Mouse (Mus musculus) stomach, embryonic 15.5 days (tissue): ENCODE results near the gene Eaf1. TPM values are rescaled to one million over a fixed set of nuclear protein-coding genes. Genes with fewer than 3 reads are reported as not detected.
A peak's percentile ranks its signal among the peaks of the same experiment; 100 is the strongest.
"Not testable (repeated sequence)": the region's sequence is repeated elsewhere in the genome, so short reads cannot be mapped to it uniquely, and the experiment has no call there.

Experiments used
- ATAC-seq: fragments of 200-750 bp; cut with Nextera tagmentation; 2 replicates; pipeline ENCODE4 v1.8.0; 2017; ENCODE audit warnings: low read depth, moderate number of reproducible peaks, moderate TSS enrichment; ENCODE audit not compliant: insufficient read depth, low FRiP score
- H3K27ac ChIP-seq: fragments of 300-500 bp; sonication (generic); 2 replicates; pipeline ENCODE4 v1.5.1; 2015; ENCODE audit warnings: mild to moderate bottlenecking, inconsistent platforms
- H3K27me3 ChIP-seq: fragments of 300-500 bp; sonication (generic); replicated peaks from 2 replicates; pipeline ENCODE4 v1.6.1; 2015; ENCODE audit warnings: inconsistent platforms
- H3K36me3 ChIP-seq: fragments of 300-500 bp; sonication (generic); 2 replicates; pipeline ENCODE4 v1.6.1; 2015; ENCODE audit warnings: inconsistent platforms
- H3K4me1 ChIP-seq: fragments of 300-500 bp; sonication (generic); 2 replicates; pipeline ENCODE4 v1.6.1; 2015; ENCODE audit warnings: inconsistent platforms
- H3K4me2 ChIP-seq: fragments of 300-500 bp; sonication (generic); 2 replicates; pipeline ENCODE4 v1.6.1; 2015; ENCODE audit warnings: mild to moderate bottlenecking, inconsistent platforms
- H3K4me3 ChIP-seq: fragments of 300-500 bp; sonication (generic); replicated peaks from 2 replicates; pipeline ENCODE4 v1.5.1; 2015; ENCODE audit warnings: inconsistent platforms
- H3K9ac ChIP-seq: fragments of 300-500 bp; sonication (generic); 2 replicates; pipeline ENCODE4 v1.6.1; 2015; ENCODE audit warnings: inconsistent platforms
- H3K9me3 ChIP-seq: fragments of 300-500 bp; sonication (generic); 2 replicates; pipeline ENCODE4 v1.6.1; 2016; ENCODE audit warnings: inconsistent platforms
- WGBS: fragments of 180-500 bp; shearing (Covaris S2); methylation state at CpG from one replicate; pipeline ENCODE4 v1.1.7; 2015; 5-methylcytosine and 5-hydroxymethylcytosine counted together
- polyA plus RNA-seq: library from polyadenylated mRNA; unstranded; fragments of >200 nt; fragmentation: Nextera tagmentation; extraction: Ambion mirVana; gene quantifications from 2 replicates; pipeline ENCODE4 v1.2.1, GENCODE M21; 2015

Gene Eaf1
- polyA plus RNA-seq: 21.6 and 22.4 TPM in 2 replicates

GRCm38 (mm10) chr14:31494349-31494974 is at the start of gene Eaf1:
Gene Eaf1 (plus strand): TSS chr14:31494399.
- peak; percentile 48; the same call in 1 of the 2 replicates for ATAC-seq
- Histone ChIP-seq H3K9me3 (no peaks in the 10 kb centered on the region), H3K4me3 (peak within 1 kb of the TSS; percentile 93), H3K4me1 (peaks cover 16% of the 10 kb centered on the region), H3K4me2 (peak within 1 kb of the TSS; percentile 81), H3K36me3 (peaks cover 19% of the 10 kb centered on the region), H3K27me3 (no peaks in the 10 kb centered on the region), H3K9ac (peak within 1 kb of the TSS; percentile 88), H3K27ac (peak within 1 kb of the TSS; percentile 92)
- WGBS: under 1% methylated on average over 37 of the region's 37 CpGs

GRCm38 (mm10) chr14:31448994-31449393 is 45.2 kb upstream of the Eaf1 start:
- H3K9me3 ChIP-seq: no peaks in the 10 kb centered on the region
- H3K27ac ChIP-seq: no peak overlapping the region
- H3K36me3 ChIP-seq: no peaks in the 10 kb centered on the region
- H3K9ac ChIP-seq: no peak overlapping the region
- no peaks in the 10 kb centered on the region for H3K27me3 ChIP-seq
- no peak overlapping the region for H3K4me2 ChIP-seq
- H3K4me1 ChIP-seq: no peaks in the 10 kb centered on the region
- ATAC-seq: no peak
- no peak overlapping the region for H3K4me3 ChIP-seq
- WGBS: 41% methylated on average over 5 of the region's 5 CpGs

- not testable (repeated sequence) for H3K9ac ChIP-seq, H3K27ac ChIP-seq, H3K4me1 ChIP-seq, ATAC-seq, H3K9me3 ChIP-seq, H3K27me3 ChIP-seq, H3K4me3 ChIP-seq, H3K4me2 ChIP-seq, H3K36me3 ChIP-seq
- WGBS: 82% methylated on average over 12 of the region's 12 CpGs
Measured at GRCm38 (mm10) chr14:31453946-31454345, 40.3 kb upstream of the Eaf1 start.

- WGBS: 89% methylated on average over 8 of the region's 8 CpGs
- no peak for ATAC-seq
- 0 out of 2 replicates have a peak, but pooled peaks cover 6% of the 10 kb centered on the region for H3K4me1 ChIP-seq
Measured at GRCm38 (mm10) chr14:31454849-31455566, 39.2 kb upstream of the Eaf1 start.

GRCm38 (mm10) chr14:31456064-31456721 is 38.0 kb upstream of the Eaf1 start:
- no peak overlapping the region for H3K4me3 ChIP-seq
- no peak overlapping the region for H3K9ac ChIP-seq
- 0 out of 2 replicates have a peak, but pooled peaks cover 6% of the 10 kb centered on the region for H3K4me1 ChIP-seq
- H3K27me3 ChIP-seq: no peaks in the 10 kb centered on the region
- no peaks in the 10 kb centered on the region for H3K9me3 ChIP-seq
- no peak overlapping the region for H3K27ac ChIP-seq
- no peak for ATAC-seq
- H3K4me2 ChIP-seq: no peak overlapping the region
- 77% methylated on average over 6 of the region's 6 CpGs for WGBS
- no peaks in the 10 kb centered on the region for H3K36me3 ChIP-seq

More at GRCm38 (mm10) chr14:31454849-31455566, 39.2 kb upstream of the Eaf1 start:
- Histone ChIP-seq H3K36me3 (no peaks in the 10 kb centered on the region), H3K4me3 (no peak overlapping the region), H3K4me2 (no peak overlapping the region), H3K9me3 (no peaks in the 10 kb centered on the region), H3K9ac (no peak overlapping the region), H3K27me3 (no peaks in the 10 kb centered on the region), H3K27ac (no peak overlapping the region)

GRCm38 (mm10) chr14:31458006-31458405 is 36.2 kb upstream of the Eaf1 start:
- Histone ChIP-seq H3K27me3 (no peaks in the 10 kb centered on the region), H3K4me2 (no peak overlapping the region), H3K4me3 (no peak overlapping the region), H3K9ac (no peak overlapping the region), H3K9me3 (no peaks in the 10 kb centered on the region), H3K4me1 (0 out of 2 replicates have a peak, but pooled peaks cover 6% of the 10 kb centered on the region), H3K36me3 (no peaks in the 10 kb centered on the region), H3K27ac (no peak overlapping the region)
- no peak for ATAC-seq
- 83% methylated on average over 12 of the region's 12 CpGs for WGBS

GRCm38 (mm10) chr14:31462226-31462625 is 32.0 kb upstream of the Eaf1 start:
- not testable (repeated sequence) for H3K9me3 ChIP-seq, H3K4me2 ChIP-seq, H3K36me3 ChIP-seq, ATAC-seq, H3K4me1 ChIP-seq, H3K9ac ChIP-seq, H3K27me3 ChIP-seq, H3K4me3 ChIP-seq, H3K27ac ChIP-seq
- 66% methylated on average over 5 of the region's 5 CpGs for WGBS

- Histone ChIP-seq H3K4me1 (peaks cover 2% of the 10 kb centered on the region; the same call in 1 of the 2 replicates), H3K9me3 (no peaks in the 10 kb centered on the region), H3K27me3 (no peaks in the 10 kb centered on the region), H3K4me2 (no peak overlapping the region), H3K4me3 (no peak overlapping the region), H3K36me3 (no peaks in the 10 kb centered on the region), H3K27ac (peak overlapping the region; percentile 86), H3K9ac (no peak overlapping the region)
- ATAC-seq: peak; percentile 66
- WGBS: 62% methylated on average over 6 of the region's 6 CpGs
Measured at GRCm38 (mm10) chr14:31462886-31463285, 31.3 kb upstream of the Eaf1 start.

- no peak overlapping the region for H3K4me3 ChIP-seq
- no peaks in the 10 kb centered on the region for H3K27me3 ChIP-seq
- no peak overlapping the region for H3K9ac ChIP-seq
- WGBS: 55% methylated on average over 8 of the region's 8 CpGs
- H3K27ac ChIP-seq: no peak overlapping the region
- no peak overlapping the region for H3K4me2 ChIP-seq
- H3K36me3 ChIP-seq: no peaks in the 10 kb centered on the region
- ATAC-seq: no peak
- no peaks in the 10 kb centered on the region for H3K9me3 ChIP-seq
- no peaks in the 10 kb centered on the region; the same call in 1 of the 2 replicates for H3K4me1 ChIP-seq
Measured at GRCm38 (mm10) chr14:31464176-31464575, 30.0 kb upstream of the Eaf1 start.

- H3K9ac ChIP-seq: no peak overlapping the region
- no peaks in the 10 kb centered on the region for H3K9me3 ChIP-seq
- no peak overlapping the region for H3K4me2 ChIP-seq
- no peak overlapping the region for H3K4me3 ChIP-seq
- 50% methylated on average over 4 of the region's 4 CpGs for WGBS
- no peaks in the 10 kb centered on the region for H3K27me3 ChIP-seq
- H3K36me3 ChIP-seq: no peaks in the 10 kb centered on the region
- H3K4me1 ChIP-seq: no peaks in the 10 kb centered on the region
- no peak overlapping the region for H3K27ac ChIP-seq
- ATAC-seq: no peak
Measured at GRCm38 (mm10) chr14:31469711-31470110, 24.5 kb upstream of the Eaf1 start.

GRCm38 (mm10) chr14:31472451-31473061 is 21.6 kb upstream of the Eaf1 start:
- Histone ChIP-seq H3K9me3 (no peaks in the 10 kb centered on the region), H3K27ac (no peak overlapping the region), H3K9ac (no peak overlapping the region), H3K4me1 (no peaks in the 10 kb centered on the region), H3K4me3 (no peak overlapping the region), H3K27me3 (no peaks in the 10 kb centered on the region), H3K4me2 (no peak overlapping the region), H3K36me3 (no peaks in the 10 kb centered on the region)
- ATAC-seq: no peak
- 3% methylated on average over 5 of the region's 5 CpGs for WGBS
